Mouse (Mus musculus) spleen, postnatal 14 days (tissue): Measurements from ENCODE around the gene Tnfrsf13c.

ENCODE experiments used
- DNase-seq, 2 experiments: peaks; one replicate each; pipeline ENCODE4 v3.0.0; 2021 to 2022; ENCODE audit warnings: low spot score in 2 of 2

The Tnfrsf13c gene

DNA sequence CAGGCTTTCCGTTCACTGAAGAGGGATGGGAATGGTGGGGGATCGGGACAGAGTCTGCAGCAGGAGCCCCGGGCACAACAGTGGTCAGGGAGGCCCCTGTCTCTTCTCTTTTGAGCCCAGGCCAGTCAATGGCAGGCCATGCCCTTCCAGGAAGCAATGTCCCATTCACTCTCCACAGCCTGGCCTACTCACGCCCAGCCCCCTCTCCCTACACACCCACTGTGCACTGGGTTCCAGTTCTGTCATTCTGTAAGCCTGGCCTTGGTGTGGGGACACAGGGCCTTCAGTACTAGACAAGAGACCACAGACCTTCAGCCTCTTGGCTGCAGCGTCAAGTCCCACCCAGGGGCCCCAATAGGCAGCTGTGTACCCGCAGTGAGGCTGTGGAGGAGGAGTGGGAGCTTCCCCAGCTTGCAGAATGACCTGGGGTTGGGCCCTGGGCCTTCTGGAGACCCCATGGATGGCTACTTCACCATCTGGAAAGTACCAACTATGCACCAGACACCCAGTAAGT lies 6.0 kb upstream of the Tnfrsf13c start:
- no peak for DNase-seq

GRCm38 (mm10) chr15:82229542-82230045 lies 5.4 kb upstream of the Tnfrsf13c start:
- peak in 1 of 2 experiments; percentile 61 for DNase-seq

DNA sequence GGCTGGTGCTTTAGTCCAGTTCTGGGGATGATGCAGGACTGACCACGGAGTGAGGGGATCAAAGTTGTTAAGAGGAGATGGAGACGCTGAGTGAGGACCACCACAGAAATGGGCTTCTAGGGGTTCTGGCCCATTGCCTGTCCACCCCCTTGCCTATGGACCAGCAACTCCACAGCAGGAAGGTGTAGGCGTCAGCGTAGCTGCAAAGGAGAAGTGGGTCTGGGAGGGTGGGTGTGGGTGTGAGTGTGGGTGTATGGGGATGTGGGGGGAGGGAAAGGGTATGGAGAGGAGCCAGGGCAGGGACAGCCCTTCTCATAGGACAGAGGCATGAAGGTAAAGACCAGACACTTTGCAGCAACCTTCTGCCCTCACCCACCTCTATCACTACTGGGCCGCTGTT lies 1.6 kb upstream of the Tnfrsf13c start:
- DNase-seq = no peak

DNA sequence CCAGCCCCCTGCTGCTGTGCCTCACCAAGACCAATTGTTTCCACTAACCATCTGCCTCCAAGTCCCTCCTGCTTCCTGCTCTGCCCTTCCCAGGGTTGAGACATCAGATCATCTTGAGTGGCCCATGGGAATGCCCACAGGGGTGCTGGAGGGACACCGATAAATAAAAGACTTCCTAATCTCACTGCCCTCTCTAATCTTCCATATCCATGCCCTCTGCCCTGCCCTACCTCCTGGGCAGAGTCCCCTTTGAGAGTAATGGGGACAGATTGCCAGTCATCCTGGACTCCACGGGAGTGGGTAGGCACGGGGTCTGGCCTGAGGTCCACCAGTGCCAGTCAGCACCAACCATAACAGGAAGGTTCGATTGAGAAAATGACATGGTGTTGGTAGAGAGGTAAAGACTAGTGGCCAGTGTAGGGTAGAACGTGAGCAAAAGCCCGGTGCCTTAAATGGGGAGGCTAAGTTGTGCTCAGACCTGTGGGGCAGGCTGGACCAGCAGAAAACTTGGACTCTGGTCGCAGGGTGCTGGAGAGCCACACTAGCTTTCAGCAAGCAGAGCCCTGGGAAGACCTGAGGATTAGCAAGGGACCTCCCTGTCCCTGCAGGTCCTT lies 540 bp upstream of the Tnfrsf13c start:
- DNase-seq = no peak

- no peak for DNase-seq
Measured at GRCm38 (mm10) chr15:82223251-82223650, 918 bp downstream of the Tnfrsf13c start.

GRCm38 (mm10) chr15:82221104-82221860 lies 2.9 kb downstream of the Tnfrsf13c start:
- DNase-seq = no peak

- no peak for DNase-seq
Measured at GRCm38 (mm10) chr15:82220003-82220675, 4.0 kb downstream of the Tnfrsf13c start.

DNA sequence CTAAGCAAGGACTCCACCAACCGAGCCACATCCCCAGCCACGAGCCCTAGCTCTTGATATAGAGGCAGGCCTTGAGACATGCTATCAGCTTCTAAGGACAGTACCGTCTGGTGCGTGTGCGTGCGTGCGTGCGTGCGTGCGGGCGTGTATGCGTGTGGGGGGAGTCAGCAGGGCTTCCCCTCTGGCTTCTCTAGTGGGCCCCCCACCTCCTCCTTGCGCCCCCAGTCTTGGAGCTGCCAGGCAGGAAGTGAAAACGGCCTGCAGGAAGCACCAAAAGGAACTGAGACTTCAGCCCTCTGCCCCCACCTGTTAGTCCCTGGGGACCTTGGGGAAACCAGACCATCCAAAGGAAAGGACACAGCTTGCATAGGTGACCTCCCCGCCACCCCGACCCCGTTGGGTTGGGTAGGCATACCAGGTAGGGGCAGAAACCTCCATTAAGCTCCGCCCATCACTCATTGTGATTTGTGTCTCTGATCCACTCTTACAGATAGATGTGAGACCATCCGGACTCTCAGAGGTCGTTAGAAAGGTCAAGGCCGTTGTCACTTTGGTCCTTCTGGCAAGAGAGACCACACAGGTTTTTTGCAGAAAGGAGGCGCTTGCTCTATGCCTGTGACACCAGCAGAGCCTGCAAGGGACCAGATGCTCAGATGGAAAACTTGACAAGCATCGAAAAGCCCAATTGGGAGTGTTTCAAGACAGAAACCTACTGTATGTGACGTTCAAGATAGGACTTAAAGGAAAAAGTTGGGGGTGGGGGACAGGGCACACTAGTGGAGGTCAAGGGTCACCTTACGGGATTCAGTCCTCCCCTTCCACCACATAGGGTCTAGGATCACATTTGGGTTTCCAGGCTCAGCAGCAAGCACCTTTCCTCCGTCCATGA lies 5.1 kb downstream of the Tnfrsf13c start:
- peak; percentile 41 to 66 for DNase-seq

- no peak for DNase-seq
Measured at GRCm38 (mm10) chr15:82217980-82218379, 6.2 kb downstream of the Tnfrsf13c start.

- DNase-seq = no peak
Measured at GRCm38 (mm10) chr15:82217039-82217438, 7.1 kb downstream of the Tnfrsf13c start.

- no peak for DNase-seq
Measured at GRCm38 (mm10) chr15:82216142-82216827, 7.9 kb downstream of the Tnfrsf13c start.

GRCm38 (mm10) chr15:82215332-82216046 lies 8.7 kb downstream of the Tnfrsf13c start:
- no peak for DNase-seq

DNA sequence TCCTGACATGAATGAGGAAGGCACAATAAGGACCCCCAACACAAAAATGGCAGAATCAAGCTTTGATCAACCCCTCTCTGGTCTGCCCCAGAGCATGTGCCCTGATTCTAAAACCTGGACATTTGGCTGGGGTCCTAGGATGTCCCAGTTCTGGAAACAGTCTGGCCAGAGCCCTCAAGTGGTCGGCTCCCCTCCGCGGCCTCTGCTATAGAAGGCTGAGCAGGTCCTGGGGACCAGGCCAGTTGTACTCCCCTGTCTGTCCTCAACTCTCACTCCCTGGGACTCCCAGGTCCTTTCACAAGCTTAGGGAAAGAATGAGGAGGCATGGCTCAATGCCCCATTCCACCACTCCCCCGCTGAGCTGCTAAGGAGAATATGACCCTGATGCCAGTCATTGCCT lies 10.9 kb downstream of the Tnfrsf13c start:
- DNase-seq = no peak

- DNase-seq = no peak
Measured at GRCm38 (mm10) chr15:82212752-82213063, 11.5 kb downstream of the Tnfrsf13c start, which contains the start of gene Shisa8. TSS of gene Shisa8 (minus strand) at chr15:82212815.

DNA sequence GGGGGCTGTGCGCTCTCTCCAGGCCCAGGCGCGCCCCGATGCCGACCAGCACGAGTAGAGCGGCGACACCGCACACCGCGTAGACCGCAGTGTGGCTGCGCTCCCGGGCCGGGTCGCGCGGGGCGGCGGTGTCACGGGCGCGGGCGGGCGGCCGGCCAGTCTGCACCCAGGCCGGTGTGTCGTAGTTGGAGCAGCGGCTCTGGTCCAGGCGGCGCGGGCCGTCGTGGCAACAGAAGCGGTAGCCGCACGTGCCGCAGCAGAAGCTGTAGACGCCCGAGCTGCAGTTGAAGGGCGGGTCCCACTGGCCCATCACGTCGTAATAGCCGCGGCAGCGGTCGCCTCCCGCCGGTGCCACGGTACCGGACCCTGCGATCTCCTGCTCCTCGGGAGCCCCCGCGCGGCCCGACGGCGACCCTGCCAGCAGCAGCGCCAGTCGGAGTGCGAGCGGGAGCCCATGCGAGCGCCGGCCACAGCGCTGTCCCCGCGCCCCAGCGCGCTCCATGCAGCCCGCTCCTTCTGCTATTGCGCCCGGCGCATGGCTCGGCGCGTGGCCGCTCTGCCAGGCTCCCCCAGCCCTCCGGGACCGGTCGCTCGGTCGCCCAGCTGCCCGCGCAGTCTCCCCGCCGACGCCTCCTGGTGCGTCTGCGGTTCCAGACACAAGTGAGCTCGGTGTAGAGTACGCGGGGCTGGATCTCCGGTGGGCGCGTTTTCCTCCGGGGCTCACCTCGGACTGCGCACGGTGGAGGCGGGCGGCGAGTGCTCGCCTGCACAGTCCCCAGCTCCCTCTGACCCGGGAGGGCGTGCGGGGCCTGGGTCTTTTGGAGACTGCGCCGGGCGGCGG lies 12.0 kb downstream of the Tnfrsf13c start:
- DNase-seq = no peak

DNA sequence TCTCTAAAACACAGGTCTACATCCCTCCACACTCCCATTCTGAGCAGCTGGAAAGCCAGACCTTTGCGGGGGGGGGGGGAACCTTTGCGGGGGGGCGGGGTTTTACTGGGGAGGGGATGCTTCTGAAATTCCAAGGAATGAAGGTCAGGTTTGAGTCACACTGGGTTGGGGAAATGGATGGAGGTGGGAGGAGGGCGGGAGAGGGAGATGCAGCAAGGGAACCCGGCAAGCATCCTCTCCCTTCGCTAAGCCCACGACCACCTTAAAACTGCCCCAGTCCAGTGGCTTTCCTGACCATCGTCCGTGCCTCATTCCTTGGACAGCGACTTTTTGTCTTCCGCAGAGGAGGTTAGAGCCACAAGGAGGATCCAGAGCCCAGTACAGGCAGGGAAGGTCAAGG lies 12.9 kb downstream of the Tnfrsf13c start:
- no peak for DNase-seq

GRCm38 (mm10) chr15:82210801-82211200 lies 13.4 kb downstream of the Tnfrsf13c start:
- DNase-seq = no peak

DNA sequence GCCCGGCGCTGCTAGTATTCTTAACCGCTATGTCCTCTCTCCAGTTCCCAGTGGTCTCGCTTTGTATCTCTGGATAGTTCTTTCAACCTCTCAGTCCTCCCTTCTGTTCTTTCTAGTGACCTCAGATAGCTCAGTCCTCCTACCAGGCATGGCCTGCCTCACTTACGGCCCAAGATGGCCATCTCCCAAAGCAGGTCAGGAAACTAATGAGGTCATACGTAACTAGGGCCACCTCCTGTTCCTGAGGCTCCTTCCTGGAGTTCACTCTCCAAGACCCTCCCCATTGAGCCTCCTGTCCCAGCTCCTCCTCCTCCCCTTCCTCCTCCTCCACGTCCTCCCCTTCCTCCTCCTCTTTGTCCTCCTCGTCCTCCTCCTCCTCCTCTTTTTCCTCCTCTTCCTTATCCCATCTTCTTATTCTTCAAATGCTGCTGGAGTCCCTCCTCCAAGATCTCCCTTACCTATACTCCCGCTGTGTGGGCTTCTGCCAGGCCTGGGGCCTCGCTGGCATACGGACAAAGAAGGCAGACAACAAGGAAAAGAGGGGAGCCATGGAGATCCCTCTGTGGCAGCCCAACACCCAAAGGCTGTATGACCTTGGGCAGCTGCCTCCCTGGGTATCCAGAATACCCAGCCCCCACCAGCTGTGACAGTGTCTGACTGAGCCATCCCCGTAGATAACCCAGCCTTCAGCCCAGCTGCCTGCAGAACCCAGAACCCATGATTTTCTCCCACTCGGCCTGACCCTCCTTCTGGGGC lies 14.7 kb downstream of the Tnfrsf13c start:
- no peak for DNase-seq

- no peak for DNase-seq
Measured at GRCm38 (mm10) chr15:82208307-82208706, 15.9 kb downstream of the Tnfrsf13c start.
